Mouse (Mus musculus) intestine, embryonic 15.5 days (tissue): ENCODE measurements at regions not wholly inside any gene's neighbourhood (a gene's known extent, or its start where the extent isn't known, plus 50 kb on each side); places are given as distances from the start of the nearest gene placed in this dataset.

Source experiments
- ATAC-seq: fragments of 200-750 bp; cut with Nextera tagmentation; 2 replicates; pipeline ENCODE4 v1.8.0; 2017; ENCODE audit warnings: moderate TSS enrichment, moderate library complexity
- H3K27ac ChIP-seq: fragments of 300-500 bp; sonication (generic); 2 replicates; pipeline ENCODE4 v1.5.1; 2015; ENCODE audit warnings: mild to moderate bottlenecking, inconsistent platforms
- H3K27me3 ChIP-seq: fragments of 300-500 bp; sonication (generic); replicated peaks from 2 replicates; pipeline ENCODE4 v1.6.1; 2015; ENCODE audit warnings: inconsistent platforms
- H3K36me3 ChIP-seq: fragments of 300-500 bp; sonication (generic); 2 replicates; pipeline ENCODE4 v1.6.1; 2015; ENCODE audit warnings: inconsistent platforms
- H3K4me1 ChIP-seq: fragments of 300-500 bp; sonication (generic); replicated peaks from 2 replicates; pipeline ENCODE4 v1.6.1; 2015; ENCODE audit warnings: inconsistent platforms
- H3K4me2 ChIP-seq: fragments of 300-500 bp; sonication (generic); replicated peaks from 2 replicates; pipeline ENCODE4 v1.6.1; 2015; ENCODE audit warnings: mild to moderate bottlenecking, inconsistent platforms
- H3K4me3 ChIP-seq: fragments of 300-500 bp; sonication (generic); replicated peaks from 2 replicates; pipeline ENCODE4 v1.5.1; 2015; ENCODE audit warnings: inconsistent platforms
- H3K9ac ChIP-seq: fragments of 300-500 bp; sonication (generic); 2 replicates; pipeline ENCODE4 v1.6.1; 2015; ENCODE audit warnings: inconsistent platforms
- H3K9me3 ChIP-seq: fragments of 300-500 bp; sonication (generic); 2 replicates; pipeline ENCODE4 v1.6.1; 2016; ENCODE audit warnings: inconsistent platforms
- WGBS: fragments of 180-500 bp; shearing (Covaris S2); methylation state at CpG from one replicate; pipeline ENCODE4 v1.1.7; 2015; 5-methylcytosine and 5-hydroxymethylcytosine counted together

DNA sequence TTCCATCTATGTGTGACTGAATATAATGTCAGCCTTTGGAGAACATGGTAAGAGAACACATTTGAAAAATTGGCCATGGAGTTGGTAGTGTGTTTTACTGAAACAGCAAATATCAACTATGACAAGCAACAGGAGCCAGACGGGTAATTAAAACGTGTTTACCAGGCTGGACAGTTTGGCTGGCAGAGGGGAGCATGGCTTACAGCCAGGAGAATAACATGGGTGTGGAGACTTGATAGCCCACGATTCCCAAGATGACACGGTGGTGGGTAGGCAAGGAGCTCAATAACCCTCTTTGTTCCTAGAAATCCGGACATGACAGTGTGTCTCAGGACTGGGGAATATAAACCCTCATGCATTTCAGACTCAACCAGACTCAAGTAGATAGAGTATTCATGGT lies 185.2 kb downstream of the Cyp26b1 start:
- H3K27ac ChIP-seq: no peak overlapping the region
- no peak overlapping the region for H3K9ac ChIP-seq
- H3K4me3 ChIP-seq: no peak overlapping the region
- WGBS: 68% methylated on average over 5 of the region's 5 CpGs
- no peaks in the 10 kb centered on the region for H3K9me3 ChIP-seq
- no peak for ATAC-seq
- no peak overlapping the region for H3K4me2 ChIP-seq
- H3K27me3 ChIP-seq: no peaks in the 10 kb centered on the region
- no peaks in the 10 kb centered on the region for H3K4me1 ChIP-seq
- H3K36me3 ChIP-seq: no peaks in the 10 kb centered on the region

DNA sequence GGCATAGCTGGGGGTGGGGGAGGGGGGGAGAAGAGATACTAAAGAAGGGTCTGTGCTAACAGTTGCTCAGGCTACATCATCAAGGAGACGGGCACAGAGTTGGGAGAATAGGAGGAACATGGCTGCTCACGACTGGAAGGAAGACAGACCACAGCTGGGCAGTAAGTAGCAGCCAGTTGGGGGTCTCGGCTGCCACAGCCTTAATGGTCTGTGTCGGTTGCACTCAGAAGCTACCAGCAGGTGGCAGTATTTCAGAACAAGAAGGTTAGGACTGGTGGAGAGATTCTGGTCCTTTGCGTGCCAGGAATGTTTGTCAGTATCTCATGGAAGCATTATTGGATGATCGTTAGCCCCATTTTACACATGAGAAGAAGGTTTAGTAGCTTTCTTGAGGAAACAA lies 185.9 kb downstream of the Cyp26b1 start:
- ATAC-seq: no peak
- H3K27me3 ChIP-seq: no peaks in the 10 kb centered on the region
- no peak overlapping the region for H3K27ac ChIP-seq
- H3K4me3 ChIP-seq: no peak overlapping the region
- no peak overlapping the region for H3K9ac ChIP-seq
- H3K4me1 ChIP-seq: no peaks in the 10 kb centered on the region
- H3K36me3 ChIP-seq: no peaks in the 10 kb centered on the region
- 9% methylated on average over 6 of the region's 6 CpGs for WGBS
- no peaks in the 10 kb centered on the region for H3K9me3 ChIP-seq
- no peak overlapping the region for H3K4me2 ChIP-seq

GRCm38 (mm10) chr6:84404695-84405094 lies 189.0 kb downstream of the Cyp26b1 start:
- Histone ChIP-seq H3K9ac (no peak overlapping the region), H3K4me3 (no peak overlapping the region), H3K27ac (no peak overlapping the region), H3K4me2 (no peak overlapping the region), H3K4me1 (no peaks in the 10 kb centered on the region), H3K27me3 (no peaks in the 10 kb centered on the region), H3K9me3 (no peaks in the 10 kb centered on the region), H3K36me3 (no peaks in the 10 kb centered on the region)
- 59% methylated on average over 4 of the region's 4 CpGs for WGBS
- ATAC-seq: no peak

DNA sequence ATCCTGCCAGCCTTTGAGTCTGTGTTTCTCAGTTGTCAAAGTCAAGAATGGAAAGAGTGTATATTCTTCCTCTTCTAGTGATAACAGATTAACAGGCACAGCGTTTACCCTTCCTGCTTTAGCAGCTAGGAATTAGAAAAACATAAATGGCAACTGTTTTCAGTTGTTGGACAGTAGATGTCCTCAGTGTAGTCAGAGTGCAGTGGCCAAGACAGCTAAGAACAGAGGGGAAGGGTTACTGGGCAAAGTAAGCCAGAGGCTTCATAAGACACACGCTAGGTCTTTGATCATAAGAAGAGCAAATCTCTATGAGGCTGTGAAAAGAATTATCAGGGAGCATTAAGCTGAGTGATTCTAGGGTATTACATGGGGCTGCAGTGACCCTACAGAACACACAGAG lies 191.3 kb downstream of the Cyp26b1 start:
- Histone ChIP-seq H3K27ac (no peak overlapping the region), H3K4me2 (no peak overlapping the region), H3K9me3 (no peaks in the 10 kb centered on the region), H3K4me3 (no peak overlapping the region), H3K36me3 (no peaks in the 10 kb centered on the region), H3K27me3 (no peaks in the 10 kb centered on the region), H3K9ac (no peak overlapping the region), H3K4me1 (no peaks in the 10 kb centered on the region)
- 60% methylated on average over 2 of the region's 2 CpGs for WGBS
- ATAC-seq: no peak

GRCm38 (mm10) chr6:84394496-84395090 lies 199.1 kb downstream of the Cyp26b1 start:
- WGBS: 42% methylated on average over 6 of the region's 6 CpGs
- Histone ChIP-seq H3K4me2 (no peak overlapping the region), H3K4me1 (peaks cover 5% of the 10 kb centered on the region; the same call in 1 of the 2 replicates), H3K36me3 (no peaks in the 10 kb centered on the region), H3K9ac (no peak overlapping the region), H3K27ac (no peak overlapping the region), H3K27me3 (no peaks in the 10 kb centered on the region), H3K9me3 (no peaks in the 10 kb centered on the region), H3K4me3 (no peak overlapping the region)
- peak; percentile 59 for ATAC-seq

GRCm38 (mm10) chr6:84393519-84394231 lies 200.0 kb downstream of the Cyp26b1 start:
- Histone ChIP-seq H3K36me3 (no peaks in the 10 kb centered on the region), H3K4me3 (no peak overlapping the region), H3K27ac (no peak overlapping the region), H3K4me1 (peaks cover 5% of the 10 kb centered on the region; the same call in 1 of the 2 replicates), H3K9ac (no peak overlapping the region), H3K9me3 (no peaks in the 10 kb centered on the region), H3K27me3 (no peaks in the 10 kb centered on the region), H3K4me2 (no peak overlapping the region)
- 58% methylated on average over 9 of the region's 9 CpGs for WGBS
- peak; percentile 34; the same call in 1 of the 2 replicates for ATAC-seq

DNA sequence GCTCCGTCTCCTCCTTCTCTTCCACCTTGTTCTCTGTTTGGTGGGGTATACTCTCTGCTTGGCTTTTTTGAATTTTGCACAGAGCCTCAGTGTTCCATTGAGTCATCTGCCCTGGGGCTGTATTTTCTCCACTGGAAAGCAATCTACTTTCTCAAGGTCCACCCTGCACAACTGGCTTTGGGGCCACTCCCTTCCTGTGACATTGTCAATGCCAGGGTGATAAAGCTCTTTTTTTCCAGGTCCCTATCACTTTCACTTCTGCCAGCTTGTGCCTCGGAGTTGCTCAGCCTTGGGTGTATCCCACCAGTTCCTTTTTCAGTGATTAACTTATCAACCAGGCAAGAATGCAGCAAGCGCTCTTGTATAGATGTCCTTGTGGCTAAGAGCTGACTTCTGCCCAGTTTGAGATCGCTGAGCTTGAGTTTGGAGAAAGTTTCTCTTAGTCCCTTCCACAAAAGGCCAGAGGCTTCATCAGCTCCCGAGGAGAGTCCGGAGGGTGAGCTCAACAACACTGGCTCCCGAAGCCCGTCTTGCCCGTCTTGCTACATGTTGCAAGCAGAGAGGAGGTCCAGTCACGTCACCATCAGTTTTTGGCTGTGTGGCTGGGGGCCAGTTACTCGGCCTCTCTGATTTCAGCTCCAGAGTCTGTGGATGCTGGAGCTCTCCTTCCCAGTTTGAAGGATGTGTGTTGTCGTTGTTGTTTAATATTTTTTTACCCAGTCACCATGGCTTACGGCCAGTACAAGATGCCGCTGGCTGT lies 200.8 kb downstream of the Cyp26b1 start:
- no peak overlapping the region for H3K4me3 ChIP-seq
- H3K36me3 ChIP-seq: no peaks in the 10 kb centered on the region
- H3K27ac ChIP-seq: no peak overlapping the region
- no peaks in the 10 kb centered on the region for H3K27me3 ChIP-seq
- 87% methylated on average over 14 of the region's 14 CpGs for WGBS
- no peak overlapping the region for H3K9ac ChIP-seq
- no peak overlapping the region for H3K4me2 ChIP-seq
- peaks cover 5% of the 10 kb centered on the region; the same call in 1 of the 2 replicates for H3K4me1 ChIP-seq
- 0 out of 2 replicates have a peak, but pooled peaks have one; percentile 15 for ATAC-seq
- H3K9me3 ChIP-seq: no peaks in the 10 kb centered on the region

DNA sequence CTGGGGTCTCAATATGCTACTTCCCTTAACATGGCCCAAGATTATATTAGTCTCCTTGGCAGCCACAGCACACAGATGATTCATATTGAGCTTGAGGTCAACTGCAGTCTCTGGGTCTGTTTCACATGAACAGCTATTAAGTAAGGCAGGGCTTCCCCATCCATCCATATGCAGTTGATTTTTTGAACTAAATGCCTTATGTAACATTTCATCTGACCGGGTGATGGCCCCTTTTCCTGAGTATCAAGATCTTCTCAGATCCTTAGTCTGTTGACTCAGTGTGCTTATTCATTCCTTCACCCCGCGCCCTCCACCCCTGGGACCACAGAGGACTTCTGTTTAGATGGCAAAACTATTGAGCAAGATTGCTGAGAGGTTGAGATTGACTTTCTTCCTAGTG lies 202.7 kb downstream of the Cyp26b1 start:
- H3K9ac ChIP-seq: no peak overlapping the region
- H3K27me3 ChIP-seq: no peaks in the 10 kb centered on the region
- 93% methylated on average over 3 of the region's 3 CpGs for WGBS
- no peak overlapping the region for H3K27ac ChIP-seq
- H3K4me3 ChIP-seq: no peak overlapping the region
- peaks cover 6% of the 10 kb centered on the region for H3K4me1 ChIP-seq
- H3K36me3 ChIP-seq: no peaks in the 10 kb centered on the region
- H3K9me3 ChIP-seq: no peaks in the 10 kb centered on the region
- H3K4me2 ChIP-seq: no peak overlapping the region
- ATAC-seq: no peak

DNA sequence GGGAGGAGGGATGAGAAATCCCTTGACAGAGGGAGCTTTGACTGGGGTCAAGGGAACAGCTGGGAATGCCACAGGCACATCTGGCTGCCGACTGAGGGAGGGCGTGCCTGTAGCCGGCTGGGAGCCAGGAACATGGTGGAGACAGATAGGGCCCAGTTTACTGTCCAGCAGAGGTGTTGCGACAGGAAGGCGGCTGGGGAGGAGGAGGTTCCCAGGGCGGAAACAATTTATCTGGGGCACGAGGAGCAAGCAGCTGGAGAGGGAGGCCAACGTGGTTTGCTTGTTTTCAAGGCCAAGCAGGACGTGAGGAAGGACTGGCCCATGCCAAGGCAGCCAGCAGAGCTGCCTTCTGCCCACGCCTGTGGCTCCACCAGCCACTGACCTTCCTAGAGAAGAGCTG lies 208.0 kb downstream of the Cyp26b1 start:
- H3K9me3 ChIP-seq: no peaks in the 10 kb centered on the region
- ATAC-seq: peak; percentile 55
- no peaks in the 10 kb centered on the region for H3K27me3 ChIP-seq
- no peak overlapping the region for H3K4me2 ChIP-seq
- H3K36me3 ChIP-seq: no peaks in the 10 kb centered on the region
- H3K27ac ChIP-seq: no peak overlapping the region
- H3K9ac ChIP-seq: no peak overlapping the region
- WGBS: 17% methylated on average over 10 of the region's 10 CpGs
- H3K4me3 ChIP-seq: no peak overlapping the region
- H3K4me1 ChIP-seq: peaks cover 9% of the 10 kb centered on the region

GRCm38 (mm10) chr6:84383718-84384117 lies 210.0 kb downstream of the Cyp26b1 start:
- Histone ChIP-seq H3K4me2 (no peak overlapping the region), H3K9me3 (no peaks in the 10 kb centered on the region; the same call in 1 of the 2 replicates), H3K4me1 (peaks cover 9% of the 10 kb centered on the region), H3K27ac (no peak overlapping the region), H3K27me3 (no peaks in the 10 kb centered on the region), H3K9ac (no peak overlapping the region), H3K4me3 (no peak overlapping the region), H3K36me3 (no peaks in the 10 kb centered on the region)
- 87% methylated on average over 3 of the region's 3 CpGs for WGBS
- no peak for ATAC-seq

DNA sequence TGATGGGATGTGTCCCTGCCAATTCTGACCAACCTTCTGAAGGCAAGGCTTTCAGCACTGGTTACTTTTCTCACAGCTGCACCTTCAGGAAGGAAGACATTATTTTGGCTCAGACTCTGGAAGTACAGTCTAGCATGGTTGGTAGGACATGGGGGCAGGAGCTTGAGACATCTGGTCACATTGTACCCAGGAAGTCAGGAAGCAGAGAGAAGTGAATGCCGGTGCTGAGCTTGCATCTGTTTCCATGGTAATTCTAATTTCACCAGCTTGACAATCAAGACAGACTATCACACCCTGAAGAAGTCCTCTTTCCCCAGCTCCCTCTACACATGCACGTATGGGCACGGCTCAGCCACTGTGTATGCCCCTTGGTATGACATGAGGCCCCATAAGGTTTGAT lies 210.6 kb downstream of the Cyp26b1 start:
- Histone ChIP-seq H3K9me3 (no peaks in the 10 kb centered on the region; the same call in 1 of the 2 replicates), H3K4me3 (no peak overlapping the region), H3K27me3 (no peaks in the 10 kb centered on the region), H3K36me3 (no peaks in the 10 kb centered on the region), H3K9ac (no peak overlapping the region), H3K4me2 (no peak overlapping the region), H3K27ac (no peak overlapping the region), H3K4me1 (peaks cover 9% of the 10 kb centered on the region)
- no peak for ATAC-seq
- WGBS: 80% methylated on average over 3 of the region's 3 CpGs

- H3K27ac ChIP-seq: no peak overlapping the region
- no peak overlapping the region for H3K4me2 ChIP-seq
- H3K9ac ChIP-seq: no peak overlapping the region
- WGBS: 72% methylated on average over 10 of the region's 10 CpGs
- ATAC-seq: no peak
- H3K36me3 ChIP-seq: no peaks in the 10 kb centered on the region
- peaks cover 9% of the 10 kb centered on the region for H3K4me1 ChIP-seq
- H3K27me3 ChIP-seq: 0 out of 2 replicates have a peak, but pooled peaks cover 4% of the 10 kb centered on the region
- H3K4me3 ChIP-seq: no peak overlapping the region
- no peaks in the 10 kb centered on the region; the same call in 1 of the 2 replicates for H3K9me3 ChIP-seq
Observed at GRCm38 (mm10) chr6:84381571-84381970, 212.1 kb downstream of the Cyp26b1 start.
